Comparison of ENCODE assay signal across 13 mouse cellular contexts in the genomic region with DNA sequence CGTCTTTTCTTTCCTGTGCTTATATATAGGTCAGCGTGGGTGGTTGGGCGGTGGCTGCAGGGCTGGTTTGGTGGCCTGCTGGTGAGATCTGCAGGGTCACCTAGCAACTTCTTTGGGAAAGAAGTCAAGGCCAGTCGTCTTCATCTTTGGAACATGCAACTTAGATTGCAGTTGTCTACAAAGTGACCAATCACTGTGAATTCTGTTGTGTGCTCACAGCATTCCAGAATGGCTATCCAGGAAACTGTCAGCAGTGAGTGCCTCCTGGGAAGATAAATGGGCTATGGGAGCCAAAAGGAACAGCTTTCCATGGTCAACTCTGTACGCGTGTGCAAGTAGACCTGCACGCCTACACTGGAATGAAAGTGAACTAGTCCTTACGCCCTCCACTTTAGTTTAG. TPM values are rescaled to one million over a fixed set of nuclear protein-coding genes. Genes with fewer than 3 reads are reported as not detected.
DNase-seq lines count a peak whose midpoint lies in the region; ATAC-seq and TF ChIP-seq lines count a peak whose summit lies in the region.
"Had no signal": no experiment of that assay in that cellular context is flagged by ENCODE, and none has a peak within 500 bp of the region (broad histone marks: within the 10 kb centered on the region; RNA-seq: fewer than 3 reads in every experiment).

No protein-coding gene starts in this region.

- H3K9me3 ChIP-seq in heart, embryonic 12.5 days (replicated peaks) = no peaks in the 10 kb centered on the region
- no peaks in the 10 kb centered on the region for H3K9me3 ChIP-seq in lung, embryonic 16.5 days (ENCODE audit: control insufficient read depth, low read length)
- H3K9me3 ChIP-seq: embryonic facial prominence, embryonic 12.5 days; heart, embryonic 13.5 days; megakaryocyte, embryonic 14.5 days had no signal

- no peaks in the 10 kb centered on the region for H3K36me3 ChIP-seq in heart, embryonic 12.5 days
- no peaks in the 10 kb centered on the region for H3K36me3 ChIP-seq in lung, embryonic 16.5 days (ENCODE audit: control insufficient read depth, insufficient read depth, low read length)
- H3K36me3 ChIP-seq: embryonic facial prominence, embryonic 12.5 days; heart, embryonic 13.5 days had no signal

- intact Hi-C loops in heart, postnatal 10 days (cut with DNase I) = no loop called here

- H3K27me3 ChIP-seq in heart, embryonic 12.5 days (replicated peaks) = no peaks in the 10 kb centered on the region
- no peaks in the 10 kb centered on the region for H3K27me3 ChIP-seq in lung, embryonic 16.5 days (ENCODE audit: control insufficient read depth, insufficient read depth, low read depth, low read length)
- H3K27me3 ChIP-seq: embryonic facial prominence, embryonic 12.5 days; heart, embryonic 13.5 days had no signal

- no peak overlapping the region for H3K9ac ChIP-seq in heart, embryonic 12.5 days
- H3K9ac ChIP-seq in lung, embryonic 16.5 days (ENCODE audit: low read length) = no peak overlapping the region
- H3K9ac ChIP-seq: embryonic facial prominence, embryonic 12.5 days; heart, embryonic 13.5 days had no signal

- no peak for TF ChIP-seq POLR2A in lung, adult 2 months (IDR thresholded peaks at IDR 0.05; ENCODE audit: borderline replicate concordance, extremely low read depth, low read depth, low read length)

- no peak overlapping the region for H3K27ac ChIP-seq in heart, embryonic 12.5 days (ENCODE audit: poor library complexity, severe bottlenecking)
- no peak overlapping the region for H3K27ac ChIP-seq in lung, embryonic 16.5 days (ENCODE audit: low read length)
- H3K27ac ChIP-seq: embryonic facial prominence, embryonic 12.5 days; heart, embryonic 13.5 days had no signal

- H3K4me3 ChIP-seq in heart, embryonic 12.5 days = no peak overlapping the region
- no peak overlapping the region for H3K4me3 ChIP-seq in lung, embryonic 16.5 days (ENCODE audit: low read length)
- H3K4me3 ChIP-seq in lung, adult 2 months (replicated peaks; ENCODE audit: extremely low read depth, low read depth, low read length) = no peak overlapping the region
- H3K4me3 ChIP-seq: embryonic facial prominence, embryonic 12.5 days; heart, embryonic 13.5 days; megakaryocyte, embryonic 14.5 days had no signal

- DNase-seq in heart, adult 8-10 months (ENCODE audit: low spot score) = peak; percentile 1
- no peak for DNase-seq in lung, adult 2 months
- DNase-seq in adrenal gland, postnatal 14 days = peak; percentile 64
- peak; percentile 53 to 57 for DNase-seq in heart, postnatal 10 days
- no peak for DNase-seq in thymus, postnatal 4 days
- DNase-seq: thymus, postnatal 14 days had no signal

- no peak for ATAC-seq in heart, embryonic 12.5 days (ENCODE audit: insufficient number of reproducible peaks, low FRiP score)
- peak; percentile 83 for ATAC-seq in lung, embryonic 16.5 days (ENCODE audit: low read depth)
- ATAC-seq: forebrain, embryonic 16.5 days; intestine, postnatal 0 days had no signal

- WGBS in heart, embryonic 12.5 days = 69% methylated on average over 8 of the region's 8 CpGs
- WGBS in lung, embryonic 16.5 days = 48% methylated on average over 8 of the region's 8 CpGs
- 43% methylated on average over 8 of the region's 8 CpGs for WGBS in lung, adult 2 months

- TF ChIP-seq CTCF in lung, adult 2 months (IDR thresholded peaks at IDR 0.05; ENCODE audit: insufficient read depth, low read length) = no peak

- H3K4me1 ChIP-seq in heart, embryonic 12.5 days (replicated peaks) = peaks cover 8% of the 10 kb centered on the region; the same call in 1 of the 2 replicates
- 0 out of 2 replicates have a peak, but pooled peaks cover 2% of the 10 kb centered on the region for H3K4me1 ChIP-seq in lung, embryonic 16.5 days (replicated peaks; ENCODE audit: control insufficient read depth, insufficient read depth, low read length)
- no peaks in the 10 kb centered on the region for H3K4me1 ChIP-seq in lung, adult 2 months (ENCODE audit: control insufficient read depth, insufficient read depth, low read length)
- H3K4me1 ChIP-seq: embryonic facial prominence, embryonic 12.5 days; megakaryocyte, embryonic 14.5 days had no signal

- H3K4me2 ChIP-seq in heart, embryonic 12.5 days = no peak overlapping the region
- H3K4me2 ChIP-seq in lung, embryonic 16.5 days (ENCODE audit: low read depth, low read length) = no peak overlapping the region
- H3K4me2 ChIP-seq: embryonic facial prominence, embryonic 12.5 days; heart, embryonic 13.5 days had no signal

RNA-seq across cellular contexts. Expression of a gene that starts 26.6 kb away (rescaled TPM):
- total RNA-seq in heart, adult 8-10 months (2022) = 1 to 10 TPM; 8.0 to 9.7 (median 9.2) TPM
- 19.4 and 19.6 TPM in 2 replicates for polyA plus RNA-seq in heart, embryonic 12.5 days (2016; fragmentation: Nextera tagmentation; extraction: Ambion mirVana)
- 5.0 and 7.4 TPM in 2 replicates for polyA plus RNA-seq in lung, embryonic 16.5 days (2015; fragmentation: Nextera tagmentation; extraction: Ambion mirVana)
- 4.7 and 5.5 TPM in 2 replicates for polyA plus RNA-seq in lung, adult 2 months (2012; rRNA removed)
- total RNA-seq in adrenal gland, postnatal 14 days (2021) = 20.2 and 24.9 TPM in 2 replicates
- total RNA-seq in heart, postnatal 10 days (2021) = 10 to 100 TPM; 15.3 to 15.7 TPM

Comparison
In these comparisons a context has a peak if more than half of its experiments do, and no peak if none do; other contexts are left out.
1. DNase-seq: peak in heart, adult 8-10 months (single experiment), adrenal gland, postnatal 14 days (single experiment) and heart, postnatal 10 days (2 of 2); none in lung, adult 2 months (single experiment) and thymus, postnatal 4 days (single experiment).